Mouse (Mus musculus) liver, embryonic 14.5 days (tissue): ENCODE data around the gene Hcfc1r1.

Experiments used
- CTCF ChIP-seq: IDR thresholded peaks from 2 replicates; pipeline ENCODE4 v1.5.1; 2016; ENCODE audit warnings: antibody characterized with exemption, low read depth, control low read depth
- EP300 ChIP-seq: IDR thresholded peaks from 2 replicates; pipeline ENCODE4 v1.6.1; 2016; ENCODE audit warnings: antibody characterized with exemption, low read depth

GRCm38 (mm10) chr17:23644613-23645495 lies 28.5 kb upstream of the Hcfc1r1 start, which contains the start of gene Mmp25:
- no peak for TF ChIP-seq CTCF
- no peak for TF ChIP-seq EP300
